Mouse (Mus musculus): ENCODE measurements around the gene Dtx3. TPM values are rescaled to one million over a fixed set of nuclear protein-coding genes. Genes with fewer than 3 reads are reported as not detected.

Gene Dtx3
- 38.7 TPM for polyA plus RNA-seq (2015; fragmentation: Illumina TruSeq; extraction: RNeasy Lipid Tissue Mini Kit (QIAGEN cat#74804); ENCODE audit: insufficient read depth, low replicate concordance)

GRCm38 (mm10) chr10:127195328-127196129 is at the start of gene Dtx3:
Gene Dtx3 (minus strand): TSS chr10:127195728.

GRCm38 (mm10) chr10:127211414-127211854 is 15.9 kb upstream of the Dtx3 start, which contains the start of gene Pip4k2c:
Gene Pip4k2c (minus strand): TSS chr10:127211585.

GRCm38 (mm10) chr10:127189651-127190381 is 5.7 kb downstream of the Dtx3 start, which contains the start of gene Arhgef25:
Gene Arhgef25 (minus strand): TSS chr10:127190083.

GRCm38 (mm10) chr10:127179871-127180694 is 15.4 kb downstream of the Dtx3 start, which contains the start of gene Slc26a10:
Gene Slc26a10 (minus strand): TSS chr10:127180645.

DNA sequence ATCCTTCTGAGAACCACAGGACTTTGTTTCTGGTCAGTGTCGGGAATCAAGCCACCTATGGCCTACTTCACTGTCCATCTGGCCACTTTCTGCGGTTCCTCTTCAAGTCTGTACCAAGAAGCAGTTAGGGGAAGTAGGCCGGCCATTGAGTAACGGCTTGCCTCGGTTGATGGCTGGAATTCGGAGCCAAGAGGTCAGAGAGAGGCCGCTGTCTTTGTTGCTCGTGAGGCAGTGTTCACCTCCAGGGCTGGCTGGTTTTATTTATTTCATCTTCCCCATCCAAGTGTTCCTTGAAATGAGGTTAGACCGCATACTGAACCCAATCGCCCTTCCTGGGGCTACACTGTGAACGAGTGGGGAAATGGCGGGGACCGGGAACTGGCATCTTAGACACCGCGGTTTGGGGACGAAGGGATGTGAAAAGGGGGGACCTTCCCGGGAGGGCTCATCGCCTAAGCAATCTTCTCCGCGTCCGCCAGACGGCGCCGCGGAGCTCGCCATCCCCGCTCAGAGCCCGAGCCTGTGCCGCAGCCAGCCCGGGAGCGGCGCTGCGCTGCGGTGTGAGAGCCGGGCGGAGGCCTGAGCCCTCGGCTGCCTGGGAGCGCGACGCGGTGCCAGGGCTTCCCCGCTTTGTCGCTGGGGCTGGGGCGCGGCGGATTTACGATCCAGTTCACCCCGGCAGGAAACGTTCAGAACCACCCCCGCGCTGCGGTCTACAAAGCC is 30.7 kb downstream of the Dtx3 start, which contains the start of gene B4galnt1:
Gene B4galnt1 (plus strand): TSS at position 595 of the 723 bp plus-strand sequence.

Other genes with a start within 250 kb of the Dtx3 start
- gene Ctdsp2, start 217.0 kb downstream of the Dtx3 start, polyA plus RNA-seq (2015; fragmentation: Illumina TruSeq; extraction: RNeasy Lipid Tissue Mini Kit (QIAGEN cat#74804); ENCODE audit: insufficient read depth, low replicate concordance), result 71.0 TPM
- gene Avil, start 195.0 kb downstream of the Dtx3 start, polyA plus RNA-seq (2015; fragmentation: Illumina TruSeq; extraction: RNeasy Lipid Tissue Mini Kit (QIAGEN cat#74804); ENCODE audit: insufficient read depth, low replicate concordance), result 0.35 TPM
- gene Tsfm, start 164.9 kb downstream of the Dtx3 start, polyA plus RNA-seq (2015; fragmentation: Illumina TruSeq; extraction: RNeasy Lipid Tissue Mini Kit (QIAGEN cat#74804); ENCODE audit: insufficient read depth, low replicate concordance), result 17.2 TPM
- gene Mettl1, start 154.3 kb downstream of the Dtx3 start, polyA plus RNA-seq (2015; fragmentation: Illumina TruSeq; extraction: RNeasy Lipid Tissue Mini Kit (QIAGEN cat#74804); ENCODE audit: insufficient read depth, low replicate concordance), result 19.8 TPM
- 0.22 TPM for gene Eef1akmt3, start 154.2 kb downstream of the Dtx3 start, polyA plus RNA-seq (2015; fragmentation: Illumina TruSeq; extraction: RNeasy Lipid Tissue Mini Kit (QIAGEN cat#74804); ENCODE audit: insufficient read depth, low replicate concordance)
- 0.25 TPM for gene Cyp27b1, start 147.5 kb downstream of the Dtx3 start, polyA plus RNA-seq (2015; fragmentation: Illumina TruSeq; extraction: RNeasy Lipid Tissue Mini Kit (QIAGEN cat#74804); ENCODE audit: insufficient read depth, low replicate concordance)
- 1.4 TPM for gene March9, start 135.5 kb downstream of the Dtx3 start, polyA plus RNA-seq (2015; fragmentation: Illumina TruSeq; extraction: RNeasy Lipid Tissue Mini Kit (QIAGEN cat#74804); ENCODE audit: insufficient read depth, low replicate concordance)
- 121 TPM for gene Cdk4, start 132.2 kb downstream of the Dtx3 start, polyA plus RNA-seq (2015; fragmentation: Illumina TruSeq; extraction: RNeasy Lipid Tissue Mini Kit (QIAGEN cat#74804); ENCODE audit: insufficient read depth, low replicate concordance)
- 72.3 TPM for gene Tspan31, start 125.5 kb downstream of the Dtx3 start, polyA plus RNA-seq (2015; fragmentation: Illumina TruSeq; extraction: RNeasy Lipid Tissue Mini Kit (QIAGEN cat#74804); ENCODE audit: insufficient read depth, low replicate concordance)
- gene Agap2, start 120.4 kb downstream of the Dtx3 start, polyA plus RNA-seq (2015; fragmentation: Illumina TruSeq; extraction: RNeasy Lipid Tissue Mini Kit (QIAGEN cat#74804); ENCODE audit: insufficient read depth, low replicate concordance), result 15.7 TPM
- gene Os9, start 74.6 kb downstream of the Dtx3 start, polyA plus RNA-seq (2015; fragmentation: Illumina TruSeq; extraction: RNeasy Lipid Tissue Mini Kit (QIAGEN cat#74804); ENCODE audit: insufficient read depth, low replicate concordance), result 51.3 TPM
- gene B4galnt1, start 30.5 kb downstream of the Dtx3 start, polyA plus RNA-seq (2015; fragmentation: Illumina TruSeq; extraction: RNeasy Lipid Tissue Mini Kit (QIAGEN cat#74804); ENCODE audit: insufficient read depth, low replicate concordance), result 130 TPM
- gene Slc26a10, start 15.1 kb downstream of the Dtx3 start, polyA plus RNA-seq (2015; fragmentation: Illumina TruSeq; extraction: RNeasy Lipid Tissue Mini Kit (QIAGEN cat#74804); ENCODE audit: insufficient read depth, low replicate concordance), result 1.7 TPM
- gene Arhgef25, start 5.6 kb downstream of the Dtx3 start, polyA plus RNA-seq (2015; fragmentation: Illumina TruSeq; extraction: RNeasy Lipid Tissue Mini Kit (QIAGEN cat#74804); ENCODE audit: insufficient read depth, low replicate concordance), result 13.6 TPM
- 37.1 TPM for gene Pip4k2c, start 15.9 kb upstream of the Dtx3 start, polyA plus RNA-seq (2015; fragmentation: Illumina TruSeq; extraction: RNeasy Lipid Tissue Mini Kit (QIAGEN cat#74804); ENCODE audit: insufficient read depth, low replicate concordance)
- gene Kif5a, start 67.6 kb upstream of the Dtx3 start, polyA plus RNA-seq (2015; fragmentation: Illumina TruSeq; extraction: RNeasy Lipid Tissue Mini Kit (QIAGEN cat#74804); ENCODE audit: insufficient read depth, low replicate concordance), result 1.6 TPM
- gene Dctn2, start 70.6 kb upstream of the Dtx3 start, polyA plus RNA-seq (2015; fragmentation: Illumina TruSeq; extraction: RNeasy Lipid Tissue Mini Kit (QIAGEN cat#74804); ENCODE audit: insufficient read depth, low replicate concordance), result 61.6 TPM
- gene Mbd6, start 93.3 kb upstream of the Dtx3 start, polyA plus RNA-seq (2015; fragmentation: Illumina TruSeq; extraction: RNeasy Lipid Tissue Mini Kit (QIAGEN cat#74804); ENCODE audit: insufficient read depth, low replicate concordance), result 18.9 TPM
- gene Mars, start 116.1 kb upstream of the Dtx3 start, polyA plus RNA-seq (2015; fragmentation: Illumina TruSeq; extraction: RNeasy Lipid Tissue Mini Kit (QIAGEN cat#74804); ENCODE audit: insufficient read depth, low replicate concordance), result 29.4 TPM
- 70.2 TPM for gene Arhgap9, start 126.2 kb upstream of the Dtx3 start, polyA plus RNA-seq (2015; fragmentation: Illumina TruSeq; extraction: RNeasy Lipid Tissue Mini Kit (QIAGEN cat#74804); ENCODE audit: insufficient read depth, low replicate concordance)
- gene Gli1, start 146.2 kb upstream of the Dtx3 start, polyA plus RNA-seq (2015; fragmentation: Illumina TruSeq; extraction: RNeasy Lipid Tissue Mini Kit (QIAGEN cat#74804); ENCODE audit: insufficient read depth, low replicate concordance), result 0.39 TPM
- gene Inhbe, start 158.7 kb upstream of the Dtx3 start, polyA plus RNA-seq (2015; fragmentation: Illumina TruSeq; extraction: RNeasy Lipid Tissue Mini Kit (QIAGEN cat#74804); ENCODE audit: insufficient read depth, low replicate concordance), result not detected
- not detected for gene Inhbc, start 174.7 kb upstream of the Dtx3 start, polyA plus RNA-seq (2015; fragmentation: Illumina TruSeq; extraction: RNeasy Lipid Tissue Mini Kit (QIAGEN cat#74804); ENCODE audit: insufficient read depth, low replicate concordance)
- 99.4 TPM for gene R3hdm2, start 184.6 kb upstream of the Dtx3 start, polyA plus RNA-seq (2015; fragmentation: Illumina TruSeq; extraction: RNeasy Lipid Tissue Mini Kit (QIAGEN cat#74804); ENCODE audit: insufficient read depth, low replicate concordance)